Mouse (Mus musculus) erythroblast, embryonic 14.5 days (primary cell): Measurements from ENCODE around the gene Gstm4.

ENCODE experiments used
- GATA1 ChIP-seq: IDR thresholded peaks from 2 replicates; pipeline ENCODE4 v1.6.1; 2012; ENCODE audit warnings: low read length, inconsistent platforms, mixed read lengths
- TAL1 ChIP-seq: IDR thresholded peaks from 3 replicates; pipeline ENCODE4 v1.6.1; 2012; ENCODE audit warnings: low read length, inconsistent platforms, mixed read lengths

DNA sequence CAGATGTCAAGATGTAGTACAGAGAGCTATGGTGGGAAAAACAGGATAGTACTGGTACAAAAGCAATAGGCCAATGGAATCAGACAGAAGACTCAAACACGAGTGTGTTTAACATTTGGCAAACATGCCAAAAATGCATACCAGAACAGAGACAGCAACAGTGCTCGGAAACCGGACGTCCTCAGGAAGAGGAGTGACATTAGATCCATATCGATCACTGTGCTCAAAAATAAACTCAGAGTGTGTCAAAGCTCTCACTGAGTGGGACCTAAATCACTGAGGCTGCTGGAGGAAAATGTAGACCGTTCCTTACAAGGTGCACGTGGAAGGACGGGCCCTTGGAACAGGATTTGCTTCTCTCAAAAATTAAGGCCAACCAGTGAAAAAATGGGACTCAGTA, 42.7 kb downstream of the Gstm4 start:
- TF ChIP-seq TAL1 (no peak), GATA1 (no peak)
